Mouse (Mus musculus) ES-E14 (cell line): ENCODE data around the gene Fcamr. TPM values are rescaled to one million over a fixed set of nuclear protein-coding genes. Genes with fewer than 3 reads are reported as not detected.

Source experiments
- DNase-seq: peaks from one replicate; pipeline ENCODE4 v3.0.0-alpha.2; 2013; ENCODE audit warnings: low read depth, low spot score
- H3K27ac ChIP-seq: 2 replicates; pipeline ENCODE4 v1.5.1; 2012; ENCODE audit warnings: low read depth, mild to moderate bottlenecking, low read length, moderate library complexity, mixed read lengths; ENCODE audit not compliant: poor library complexity, insufficient read depth, severe bottlenecking
- H3K36me3 ChIP-seq: 2 replicates; pipeline ENCODE4 v1.6.1; 2012; ENCODE audit warnings: mild to moderate bottlenecking, low read length, moderate library complexity, mixed read lengths; ENCODE audit not compliant: control insufficient read depth, poor library complexity, insufficient read depth, severe bottlenecking
- H3K4me1 ChIP-seq, 2 experiments: fragments of 150-350 bp in 1 of 2; sonication (generic) in 1 of 2; 2 replicates each; pipeline ENCODE4 v1.6.1; 2012; ENCODE audit warnings: low read length in 2 of 2, mild to moderate bottlenecking in 1 of 2, mixed read lengths in 1 of 2; ENCODE audit not compliant: control insufficient read depth in 2 of 2, insufficient read depth in 2 of 2, poor library complexity in 1 of 2
- H3K4me3 ChIP-seq, 2 experiments: fragments of 150-350 bp in 1 of 2; sonication (generic) in 1 of 2; 2 replicates each; pipeline ENCODE4 v1.5.1; 2012; ENCODE audit warnings: low read length in 2 of 2, low read depth in 1 of 2, mild to moderate bottlenecking in 1 of 2, mixed read lengths in 1 of 2; ENCODE audit not compliant: insufficient read depth in 1 of 2, poor library complexity in 1 of 2, severe bottlenecking in 1 of 2
- H3K9ac ChIP-seq: 2 replicates; pipeline ENCODE4 v1.6.1; 2012; ENCODE audit warnings: low read depth, mild to moderate bottlenecking, low read length, mixed read lengths; ENCODE audit not compliant: poor library complexity, insufficient read depth, severe bottlenecking
- H3K9me3 ChIP-seq: fragments of 150-350 bp; sonication (generic); 2 replicates; pipeline ENCODE4 v1.6.1; 2012; ENCODE audit warnings: low read depth, mild to moderate bottlenecking, low read length; ENCODE audit not compliant: control insufficient read depth, insufficient read depth
- CHD2 ChIP-seq: IDR thresholded peaks from 2 replicates; pipeline ENCODE4 v1.6.1; 2014; ENCODE audit warnings: mild to moderate bottlenecking, low read depth, low read length, inconsistent platforms
- HCFC1 ChIP-seq: IDR thresholded peaks from 2 replicates; pipeline ENCODE4 v1.6.1; 2012; ENCODE audit warnings: low read length, inconsistent platforms, borderline replicate concordance; ENCODE audit not compliant: insufficient read depth
- MAFK ChIP-seq: IDR thresholded peaks from 2 replicates; pipeline ENCODE4 v1.6.1; 2014; ENCODE audit warnings: mild to moderate bottlenecking, low read depth, low read length, inconsistent platforms; ENCODE audit not compliant: insufficient read depth
- ZC3H11A ChIP-seq: IDR thresholded peaks from 2 replicates; pipeline ENCODE4 v1.6.1; 2012; ENCODE audit warnings: low read depth, mild to moderate bottlenecking, inconsistent platforms, low read length, borderline replicate concordance
- ZNF384 ChIP-seq: IDR thresholded peaks from 2 replicates; pipeline ENCODE4 v1.6.1; 2012; ENCODE audit warnings: low read depth, low read length, inconsistent platforms
- in situ Hi-C, 2 experiments: fragments of 600-800 bp; cut with MboI; formaldehyde crosslinking; loops; one replicate each; pipeline ENCODE4 v1.15.1; 2025; ENCODE audit warnings: low sequenced_read_pairs in 2 of 2, inconsistent platforms in 1 of 2; ENCODE audit not compliant: unreplicated experiment in 2 of 2
- total RNA-seq: library from RNA; depleted of rRNA; stranded (reverse); fragments of 300-350 nt; gene quantifications from 2 replicates; pipeline ENCODE4 v1.2.3, GENCODE M21; 2012

Fcamr gene
- total RNA-seq, 1 experiment: 0.09 TPM

GRCm38 (mm10) chr1:130767066-130767465 is 33.6 kb upstream of the Fcamr start:
- no peak overlapping the region for H3K9ac ChIP-seq
- DNase-seq: no peak
- H3K9me3 ChIP-seq: no peaks in the 10 kb centered on the region
- in situ Hi-C loops: no loop called here
- H3K4me1 ChIP-seq: no peaks in the 10 kb centered on the region
- no peaks in the 10 kb centered on the region for H3K36me3 ChIP-seq
- H3K4me3 ChIP-seq: no peak overlapping the region
- no peak overlapping the region for H3K27ac ChIP-seq
- TF ChIP-seq CHD2: no peak
- no peak for TF ChIP-seq ZC3H11A
- TF ChIP-seq ZNF384: no peak
- TF ChIP-seq MAFK: no peak
- TF ChIP-seq HCFC1: no peak

- Histone ChIP-seq H3K9ac (no peak overlapping the region), H3K27ac (no peak overlapping the region), H3K36me3 (no peaks in the 10 kb centered on the region), H3K9me3 (no peaks in the 10 kb centered on the region), H3K4me1 (no peaks in the 10 kb centered on the region), H3K4me3 (no peak overlapping the region)
- no peak for DNase-seq
- in situ Hi-C loops: no loop called here
- TF ChIP-seq MAFK (no peak), ZNF384 (no peak), CHD2 (no peak)
These were observed 30.8 kb upstream of the Fcamr start for GRCm38 (mm10) chr1:130769925-130770324.

GRCm38 (mm10) chr1:130770487-130770886 is 30.2 kb upstream of the Fcamr start:
- no peak overlapping the region for H3K9ac ChIP-seq
- TF ChIP-seq MAFK (no peak), HCFC1 (no peak), ZC3H11A (no peak), ZNF384 (no peak), CHD2 (no peak)

GRCm38 (mm10) chr1:130770981-130771494 is 29.7 kb upstream of the Fcamr start:
- in situ Hi-C loops: no loop called here
- no peaks in the 10 kb centered on the region for H3K4me1 ChIP-seq
- H3K9me3 ChIP-seq: no peaks in the 10 kb centered on the region
- no peak for TF ChIP-seq HCFC1
- H3K27ac ChIP-seq: no peak overlapping the region
- no peak for DNase-seq
- H3K4me3 ChIP-seq: no peak overlapping the region
- no peaks in the 10 kb centered on the region for H3K36me3 ChIP-seq
- no peak overlapping the region for H3K9ac ChIP-seq

More at GRCm38 (mm10) chr1:130770487-130770886, 30.2 kb upstream of the Fcamr start:
- no peak overlapping the region for H3K4me3 ChIP-seq
- H3K27ac ChIP-seq: no peak overlapping the region
- in situ Hi-C loops: no loop called here
- no peaks in the 10 kb centered on the region for H3K9me3 ChIP-seq
- H3K36me3 ChIP-seq: no peaks in the 10 kb centered on the region
- H3K4me1 ChIP-seq: no peaks in the 10 kb centered on the region
- DNase-seq: no peak

GRCm38 (mm10) chr1:130775234-130775633 is 25.5 kb upstream of the Fcamr start:
- Histone ChIP-seq H3K9me3 (no peaks in the 10 kb centered on the region), H3K9ac (no peak overlapping the region), H3K4me3 (no peak overlapping the region), H3K36me3 (no peaks in the 10 kb centered on the region), H3K4me1 (no peaks in the 10 kb centered on the region), H3K27ac (no peak overlapping the region)
- TF ChIP-seq ZC3H11A: no peak
- TF ChIP-seq ZNF384: no peak
- no peak for TF ChIP-seq HCFC1
- no peak for TF ChIP-seq CHD2
- no peak for TF ChIP-seq MAFK
- no peak for DNase-seq
- in situ Hi-C loops: no loop called here
